18 mouse cellular contexts compared by ENCODE assay signal in the genomic region with DNA sequence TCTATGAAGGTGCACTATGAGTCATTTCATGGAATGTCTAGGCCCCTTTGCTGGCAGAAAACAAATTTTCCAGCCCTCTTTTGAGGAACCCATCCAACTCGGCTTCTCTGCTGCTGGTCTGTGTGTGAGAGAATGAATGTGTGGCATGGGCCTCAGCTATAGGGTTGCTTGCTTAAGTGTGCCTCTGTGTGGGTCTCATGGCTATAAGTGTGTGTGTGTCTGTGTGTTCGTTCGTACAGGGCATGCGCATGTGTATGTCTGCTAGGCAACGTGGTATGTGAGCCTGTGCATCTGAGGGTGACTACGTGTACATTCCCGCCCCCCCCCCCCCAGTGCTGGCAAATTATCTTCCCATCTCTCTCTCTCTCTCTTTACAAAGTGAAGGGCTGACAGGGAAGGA. TPM values are rescaled to one million over a fixed set of nuclear protein-coding genes. Genes with fewer than 3 reads are reported as not detected.
"Had no signal": no experiment of that assay in that cellular context is flagged by ENCODE, and none has a peak within 500 bp of the region (broad histone marks: within the 10 kb centered on the region; RNA-seq: fewer than 3 reads in every experiment).

No protein-coding gene starts in this region.

- ATAC-seq: liver, postnatal 0 days; lung, postnatal 0 days; midbrain, embryonic 13.5 days; midbrain, embryonic 15.5 days had no signal

- H3K27me3 ChIP-seq: midbrain, embryonic 15.5 days; neural tube, embryonic 12.5 days had no signal

- DNase-seq: liver, embryonic 13.5 days; liver, postnatal 0 days; lung, embryonic 14.5 days; lung, postnatal 14 days; lung, postnatal 36 days; right cerebral cortex, adult 18-20 months; right cerebral cortex, postnatal 25 days; right cerebral cortex, postnatal 4 days; spleen, adult 18-20 months; thymus, adult 18-20 months; thymus, postnatal 14 days; thymus, postnatal 36 days had no signal

- H3K4me3 ChIP-seq: liver, embryonic 13.5 days; liver, embryonic 15.5 days; midbrain, embryonic 13.5 days; midbrain, embryonic 15.5 days; neural tube, embryonic 12.5 days had no signal

- H3K9me3 ChIP-seq: liver, embryonic 13.5 days; liver, embryonic 15.5 days; midbrain, embryonic 13.5 days; midbrain, embryonic 15.5 days; neural tube, embryonic 12.5 days had no signal

- H3K4me1 ChIP-seq: midbrain, embryonic 13.5 days; midbrain, embryonic 15.5 days; neural tube, embryonic 12.5 days had no signal

- H3K36me3 ChIP-seq: liver, embryonic 13.5 days; liver, embryonic 15.5 days; midbrain, embryonic 13.5 days; midbrain, embryonic 15.5 days; neural tube, embryonic 12.5 days had no signal

RNA-seq across cellular contexts. Expression of a gene that starts 58.6 kb away (rescaled TPM):
- total RNA-seq: neutrophil, adult 5-6 weeks had no signal
